Mouse (Mus musculus) frontal cortex, postnatal 25 days (tissue): Measurements from ENCODE around the gene Amotl2.

Source experiments
- DNase-seq, 2 experiments: peaks; one replicate each; pipeline ENCODE4 v3.0.0; 2022; ENCODE audit warnings: low spot score in 2 of 2

Amotl2 gene

GRCm38 (mm10) chr9:102771308-102771895, 54.9 kb downstream of the Amotl2 start:
- DNase-seq = no peak

GRCm38 (mm10) chr9:102777631-102778591, 61.4 kb downstream of the Amotl2 start:
- peak in 1 of 2 experiments; percentile 11 for DNase-seq

- DNase-seq = peak; percentile 42 to 66
These were observed 63.0 kb downstream of the Amotl2 start for GRCm38 (mm10) chr9:102779493-102779892.
